Mouse (Mus musculus) ES-Bruce4 (cell line): ENCODE data around the gene Pigv. TPM values are rescaled to one million over a fixed set of nuclear protein-coding genes. Genes with fewer than 3 reads are reported as not detected.

Experiments used
- H3K27ac ChIP-seq: 2 replicates; pipeline ENCODE4 v1.5.1; 2012; ENCODE audit warnings: low read length, inconsistent platforms; ENCODE audit not compliant: insufficient read depth
- H3K27me3 ChIP-seq: 2 replicates; pipeline ENCODE4 v1.6.1; 2012; ENCODE audit warnings: mild to moderate bottlenecking, low read length, inconsistent platforms; ENCODE audit not compliant: control insufficient read depth, poor library complexity, insufficient read depth, severe bottlenecking
- H3K36me3 ChIP-seq: 2 replicates; pipeline ENCODE4 v1.6.1; 2012; ENCODE audit warnings: inconsistent platforms, mild to moderate bottlenecking, low read length, moderate library complexity; ENCODE audit not compliant: control insufficient read depth, poor library complexity, insufficient read depth, severe bottlenecking
- H3K4me1 ChIP-seq: one replicate; pipeline ENCODE4 v1.8.1; 2011; ENCODE audit warnings: low read length; ENCODE audit not compliant: control insufficient read depth, insufficient read depth
- H3K4me3 ChIP-seq: 2 replicates; pipeline ENCODE4 v1.5.1; 2011; ENCODE audit warnings: low read depth, mild to moderate bottlenecking, low read length
- H3K9ac ChIP-seq: 2 replicates; pipeline ENCODE4 v1.6.1; 2012; ENCODE audit warnings: low read depth, mild to moderate bottlenecking, inconsistent platforms; ENCODE audit not compliant: poor library complexity, severe bottlenecking
- H3K9me3 ChIP-seq: replicated peaks from 2 replicates; pipeline ENCODE4 v1.6.1; 2012; ENCODE audit warnings: mild to moderate bottlenecking, low read length, inconsistent platforms; ENCODE audit not compliant: control insufficient read depth, poor library complexity, insufficient read depth, severe bottlenecking
- CTCF ChIP-seq: IDR thresholded peaks from one replicate; pipeline ENCODE4 v1.8.1; 2011; ENCODE audit warnings: low read depth, low read length
- EP300 ChIP-seq: IDR thresholded peaks from 2 replicates; pipeline ENCODE4 v1.6.1; 2011; ENCODE audit warnings: low read depth, low read length; ENCODE audit not compliant: insufficient read depth
- POLR2A ChIP-seq: IDR thresholded peaks from one replicate; pipeline ENCODE4 v1.8.1; 2011; ENCODE audit warnings: low read length; ENCODE audit not compliant: insufficient read depth
- polyA plus RNA-seq: library from polyadenylated mRNA; stranded (reverse); fragments of >200 nt; gene quantifications from 2 replicates; pipeline ENCODE4 v1.2.4, GENCODE M21; 2011; ENCODE audit warnings: low read depth; ENCODE audit not compliant: missing spikeins, insufficient read depth, insufficient read length

Gene Pigv
- polyA plus RNA-seq, 1 experiment: 15.2 TPM

DNA sequence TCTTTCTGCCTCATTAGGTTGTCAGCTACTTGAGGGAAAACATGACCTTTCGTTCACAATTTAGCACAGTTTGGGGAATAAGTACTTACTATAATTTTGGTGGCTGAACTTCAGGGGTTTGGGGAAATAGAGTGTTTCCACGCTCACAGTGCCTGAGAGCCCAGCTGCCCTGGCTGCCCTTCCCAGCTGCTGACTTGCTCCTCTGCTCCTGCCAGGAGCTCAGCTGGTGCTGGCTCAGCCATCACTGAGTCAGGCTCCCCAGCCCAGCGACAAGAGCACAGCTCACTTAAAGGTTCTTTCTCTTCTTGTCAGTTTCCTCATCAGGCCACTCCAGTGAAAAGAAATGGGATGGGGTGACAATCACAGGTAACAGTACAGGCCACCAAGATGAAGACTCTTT, 3.9 kb downstream of the Pigv start:
- Histone ChIP-seq H3K4me1 (no peaks in the 10 kb centered on the region), H3K27me3 (no peaks in the 10 kb centered on the region), H3K27ac (no peak overlapping the region), H3K4me3 (no peak overlapping the region), H3K36me3 (no peaks in the 10 kb centered on the region; the same call in 1 of the 2 replicates), H3K9ac (no peak overlapping the region), H3K9me3 (no peaks in the 10 kb centered on the region)
- no peak for TF ChIP-seq EP300
- no peak for TF ChIP-seq CTCF
- no peak for TF ChIP-seq POLR2A

GRCm38 (mm10) chr4:133666199-133666598, 6.2 kb downstream of the Pigv start:
- H3K9ac ChIP-seq: no peak overlapping the region
- H3K4me3 ChIP-seq: no peak overlapping the region
- H3K9me3 ChIP-seq: no peaks in the 10 kb centered on the region
- H3K36me3 ChIP-seq: no peaks in the 10 kb centered on the region; the same call in 1 of the 2 replicates
- no peaks in the 10 kb centered on the region for H3K27me3 ChIP-seq
- no peak overlapping the region for H3K27ac ChIP-seq
- no peak for TF ChIP-seq CTCF
- no peak for TF ChIP-seq POLR2A
- no peak for TF ChIP-seq EP300
- H3K4me1 ChIP-seq: no peaks in the 10 kb centered on the region

GRCm38 (mm10) chr4:133665118-133665517, 7.3 kb downstream of the Pigv start:
- H3K9ac ChIP-seq: peak overlapping the region; percentile 1; the same call in 1 of the 2 replicates
- H3K27me3 ChIP-seq: no peaks in the 10 kb centered on the region
- peak overlapping the region; percentile 7 for H3K4me3 ChIP-seq
- TF ChIP-seq POLR2A (no peak), CTCF (no peak), EP300 (no peak)
- no peaks in the 10 kb centered on the region for H3K9me3 ChIP-seq
- H3K27ac ChIP-seq: no peak overlapping the region
- no peaks in the 10 kb centered on the region for H3K4me1 ChIP-seq
- H3K36me3 ChIP-seq: no peaks in the 10 kb centered on the region; the same call in 1 of the 2 replicates

GRCm38 (mm10) chr4:133662945-133663344, 9.5 kb downstream of the Pigv start:
- H3K36me3 ChIP-seq: no peaks in the 10 kb centered on the region
- H3K27ac ChIP-seq: peak overlapping the region; percentile 72; the same call in 1 of the 2 replicates
- no peaks in the 10 kb centered on the region for H3K4me1 ChIP-seq
- TF ChIP-seq POLR2A: no peak
- TF ChIP-seq CTCF: no peak
- no peak for TF ChIP-seq EP300
- no peaks in the 10 kb centered on the region for H3K27me3 ChIP-seq
- 0 out of 2 replicates have a peak overlapping the region, but pooled peaks have one; percentile 2 for H3K9ac ChIP-seq
- H3K9me3 ChIP-seq: no peaks in the 10 kb centered on the region
- no peak overlapping the region for H3K4me3 ChIP-seq

- H3K4me1 ChIP-seq: no peaks in the 10 kb centered on the region
- peak overlapping the region; percentile 72 for H3K27ac ChIP-seq
- H3K27me3 ChIP-seq: no peaks in the 10 kb centered on the region
- TF ChIP-seq CTCF (no peak), POLR2A (no peak)
- H3K9me3 ChIP-seq: no peaks in the 10 kb centered on the region
- H3K36me3 ChIP-seq: no peaks in the 10 kb centered on the region
- H3K9ac ChIP-seq: 0 out of 2 replicates have a peak overlapping the region, but pooled peaks have one; percentile 2
- no peak overlapping the region for H3K4me3 ChIP-seq
Observed at GRCm38 (mm10) chr4:133662421-133662820, 10.0 kb downstream of the Pigv start.

DNA sequence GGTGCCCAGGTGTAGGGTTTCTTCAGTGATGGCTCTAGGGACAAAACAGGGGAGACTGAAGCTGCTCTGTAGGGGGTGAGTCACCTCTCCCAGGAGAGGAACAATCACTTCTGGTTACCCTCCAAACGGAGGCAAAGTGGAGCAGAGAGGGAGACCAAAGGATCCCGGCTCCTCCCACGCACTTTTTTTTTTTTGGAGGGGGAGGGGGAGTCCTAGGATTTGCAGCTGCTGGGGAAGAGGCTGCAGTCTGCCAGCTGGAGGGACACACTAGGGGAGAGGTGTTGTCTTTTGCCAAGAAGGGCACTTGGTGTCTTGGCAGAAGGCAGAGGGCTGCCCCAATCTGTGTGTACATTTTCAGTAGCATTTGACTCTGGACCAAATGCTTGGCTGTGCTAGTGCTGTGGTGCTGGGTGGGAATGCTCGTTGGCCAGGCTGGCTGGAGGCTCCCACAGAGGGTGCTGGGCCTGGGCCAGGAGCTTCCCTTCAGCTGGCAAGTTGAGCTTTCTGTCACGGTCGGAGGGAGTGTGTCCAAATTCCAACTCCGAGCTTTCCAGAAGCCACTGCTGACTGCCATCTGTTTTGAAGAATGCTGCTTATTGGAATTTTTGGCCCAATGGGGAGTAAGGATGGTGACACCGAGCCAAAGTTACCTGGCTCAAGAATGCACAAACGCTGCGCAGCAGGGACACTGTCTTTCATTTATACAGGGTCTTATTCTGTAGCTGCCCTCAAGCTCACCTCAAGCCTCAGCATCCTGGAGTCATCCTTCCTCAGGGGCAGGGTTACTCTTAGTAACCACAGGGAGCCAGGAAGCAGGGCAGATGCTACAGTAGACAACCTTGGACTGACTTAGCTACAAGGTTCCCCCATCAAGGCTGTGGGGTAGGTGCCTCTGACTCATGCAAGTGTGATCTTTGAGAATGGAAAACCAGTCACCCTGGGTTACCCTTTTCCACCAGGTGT, 12.0 kb downstream of the Pigv start:
- Histone ChIP-seq H3K4me1 (no peaks in the 10 kb centered on the region), H3K27ac (peak overlapping the region; percentile 99), H3K4me3 (peak overlapping the region; percentile 39), H3K9ac (peak overlapping the region; percentile 37), H3K36me3 (no peaks in the 10 kb centered on the region), H3K27me3 (no peaks in the 10 kb centered on the region), H3K9me3 (no peaks in the 10 kb centered on the region)
- TF ChIP-seq POLR2A: no peak
- peak; percentile 98 for TF ChIP-seq EP300
